Mouse (Mus musculus) C2C12 (cell line): ENCODE measurements at regions not wholly inside any gene's neighbourhood (a gene's known extent, or its start where the extent isn't known, plus 50 kb on each side); places are given as distances from the start of the nearest gene placed in this dataset.

Source experiments
- CEBPB ChIP-seq: IDR thresholded peaks from one replicate; pipeline ENCODE4 v1.6.1; 2011; ENCODE audit warnings: low read depth, mild to moderate bottlenecking, control low read depth, moderate library complexity
- CTCF ChIP-seq: IDR thresholded peaks from one replicate; pipeline ENCODE4 v1.5.1; 2011; ENCODE audit not compliant: control insufficient read depth, insufficient read depth, insufficient read length
- MAX ChIP-seq: IDR thresholded peaks from one replicate; pipeline ENCODE4 v1.6.1; 2011; ENCODE audit warnings: mild to moderate bottlenecking, control low read depth
- USF1 ChIP-seq: IDR thresholded peaks from one replicate; pipeline ENCODE4 v1.6.1; 2011; ENCODE audit warnings: low read depth, mild to moderate bottlenecking, control low read depth, moderate library complexity

DNA sequence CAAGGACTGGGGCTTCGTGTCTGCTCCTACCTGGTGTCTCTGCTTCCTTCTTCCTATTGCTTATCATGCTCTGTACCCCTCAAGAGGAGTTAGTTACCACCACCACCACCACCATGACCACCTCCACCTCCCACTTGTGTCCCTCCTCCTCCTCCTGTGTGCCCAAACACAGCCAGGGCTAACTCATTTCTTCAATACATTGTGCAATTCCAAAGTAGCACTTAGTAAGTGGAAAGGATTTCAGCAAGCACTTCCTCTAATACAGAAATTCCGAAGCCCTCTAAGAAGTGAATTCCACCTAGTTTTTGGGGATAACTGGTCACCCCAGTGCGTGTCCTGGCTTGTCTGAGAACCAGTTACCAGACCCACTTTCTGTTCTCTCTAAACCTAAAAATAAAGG lies 92.1 kb upstream of the Irs2 start:
- TF ChIP-seq CTCF: no peak
- no peak for TF ChIP-seq CEBPB
- no peak for TF ChIP-seq USF1
- TF ChIP-seq MAX: no peak
